Mouse (Mus musculus) small intestine, adult 2 months (tissue): Measurements from ENCODE around the gene Ctnna3.

Experiments
- CTCF ChIP-seq: fragments of 200-500 bp; IDR thresholded peaks from 2 replicates; pipeline ENCODE4 v1.5.1; 2012; ENCODE audit warnings: low read depth, mild to moderate bottlenecking, control low read depth, inconsistent platforms, low read length, moderate library complexity, mixed read lengths; ENCODE audit not compliant: insufficient replicate concordance, insufficient read length; ENCODE audit errors: extremely low read depth
- POLR2A ChIP-seq: fragments of 200-500 bp; IDR thresholded peaks from 2 replicates; pipeline ENCODE4 v1.6.1; 2012; ENCODE audit warnings: low read depth, mild to moderate bottlenecking, control low read depth, inconsistent platforms, low read length, moderate library complexity

DNA sequence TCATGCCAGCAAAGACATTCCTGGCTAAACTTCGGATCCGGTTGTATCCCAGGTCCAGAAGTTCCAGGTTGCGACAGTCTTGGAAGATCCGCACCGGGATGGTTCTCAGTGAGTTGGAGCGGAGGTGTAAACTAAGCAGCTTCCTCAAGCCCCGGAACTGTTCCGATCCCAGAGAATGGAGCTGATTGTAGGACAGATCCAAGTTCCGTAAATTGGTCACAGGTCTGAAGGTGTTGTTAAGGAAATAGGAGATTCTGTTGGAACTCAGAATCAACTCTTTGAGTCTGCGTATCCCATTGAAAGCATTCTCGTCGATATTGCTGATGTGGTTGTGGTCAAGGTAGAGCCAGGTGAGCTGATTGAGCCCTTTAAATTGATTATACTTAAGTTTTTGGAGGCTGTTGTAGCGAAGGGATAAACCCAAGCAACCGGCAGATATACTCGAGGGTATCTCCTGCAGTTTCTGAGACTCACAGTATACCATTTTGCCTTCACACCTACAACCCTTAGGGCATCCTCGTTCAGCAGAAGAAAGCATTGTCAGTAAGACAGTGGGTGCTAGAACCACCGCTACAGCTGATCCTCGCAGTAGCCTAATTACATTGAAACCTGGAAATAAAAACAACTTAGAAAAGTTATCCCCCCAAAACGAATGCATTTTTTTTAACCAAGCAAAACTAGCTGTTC is 659.0 kb downstream of the Ctnna3 start:
- TF ChIP-seq CTCF (no peak), POLR2A (no peak)
